Mouse (Mus musculus): Measurements from ENCODE around the gene Sfxn3.

- TF ChIP-seq CTCF (IDR thresholded peaks at IDR 0.05; ENCODE audit: low read depth) (no peak), EP300 (IDR thresholded peaks at IDR 0.05; ENCODE audit: low read depth) (no peak)
Measured at GRCm38 (mm10) chr19:45045236-45045635, 2.1 kb upstream of the Sfxn3 start.
